Mouse (Mus musculus) liver, postnatal 0 days (tissue): ENCODE results near the gene Slc34a1.

Experiments used
- CTCF ChIP-seq: sonication (generic); IDR thresholded peaks from 2 replicates; pipeline ENCODE4 v1.5.1; 2016; ENCODE audit warnings: antibody characterized with exemption, low read depth
- EP300 ChIP-seq: IDR thresholded peaks from 2 replicates; pipeline ENCODE4 v1.6.1; 2016; ENCODE audit warnings: antibody characterized with exemption, low read depth, mild to moderate bottlenecking

- no peak for TF ChIP-seq CTCF
- TF ChIP-seq EP300, result peak; percentile 55; the same call in 1 of the 2 replicates
Measured at GRCm38 (mm10) chr13:55362453-55363060, 35.4 kb upstream of the Slc34a1 start, which contains the start of gene Lman2.
